Mouse (Mus musculus): ENCODE measurements around the gene Gipc1.

The Gipc1 gene

GRCm38 (mm10) chr8:83652030-83652743, at the start of gene Gipc1:
Gene Gipc1, plus strand, starts transcription at chr8:83652677.
- DNase-seq = peak; percentile 96 to 97

- DNase-seq = peak; percentile 100
These were observed 44.6 kb upstream of the Gipc1 start, which contains the start of the genes Tecr and Dnajb1 for GRCm38 (mm10) chr8:83607661-83608397. Gene Tecr, minus strand, starts transcription at chr8:83607971. Gene Dnajb1, plus strand, starts transcription at chr8:83608193.

GRCm38 (mm10) chr8:83608398-83608829, 44.1 kb upstream of the Gipc1 start:
- peak; percentile 83 to 84 for DNase-seq

- DNase-seq = no peak
These were observed 43.4 kb upstream of the Gipc1 start for GRCm38 (mm10) chr8:83609086-83609485.

GRCm38 (mm10) chr8:83609547-83610180, 42.8 kb upstream of the Gipc1 start:
- DNase-seq = no peak

GRCm38 (mm10) chr8:83611921-83612320, 40.6 kb upstream of the Gipc1 start:
- no peak for DNase-seq

GRCm38 (mm10) chr8:83613695-83614094, 38.8 kb upstream of the Gipc1 start:
- no peak for DNase-seq

- no peak for DNase-seq
These were observed 35.9 kb upstream of the Gipc1 start for GRCm38 (mm10) chr8:83616625-83617024.

- DNase-seq = no peak
These were observed 35.4 kb upstream of the Gipc1 start for GRCm38 (mm10) chr8:83617111-83617510.

- no peak for DNase-seq
These were observed 33.9 kb upstream of the Gipc1 start for GRCm38 (mm10) chr8:83618566-83618965.

GRCm38 (mm10) chr8:83619568-83620285, 32.8 kb upstream of the Gipc1 start:
- peak in 1 of 2 experiments; percentile 49 for DNase-seq

GRCm38 (mm10) chr8:83621691-83622388, 30.6 kb upstream of the Gipc1 start:
- DNase-seq = no peak

- DNase-seq = peak; percentile 95 to 97
These were observed 30.0 kb upstream of the Gipc1 start for GRCm38 (mm10) chr8:83622389-83622989.

GRCm38 (mm10) chr8:83623549-83623948, 28.9 kb upstream of the Gipc1 start:
- no peak for DNase-seq

- DNase-seq = peak; percentile 64 to 70
These were observed 27.7 kb upstream of the Gipc1 start for GRCm38 (mm10) chr8:83624739-83625138.

GRCm38 (mm10) chr8:83625676-83626299, 26.7 kb upstream of the Gipc1 start:
- no peak for DNase-seq

- no peak for DNase-seq
These were observed 20.3 kb upstream of the Gipc1 start for GRCm38 (mm10) chr8:83632083-83632707.

- DNase-seq = no peak
These were observed 13.6 kb upstream of the Gipc1 start for GRCm38 (mm10) chr8:83638856-83639255.

GRCm38 (mm10) chr8:83639649-83640048, 12.8 kb upstream of the Gipc1 start:
- DNase-seq = no peak

GRCm38 (mm10) chr8:83647511-83647910, 5.0 kb upstream of the Gipc1 start:
- no peak for DNase-seq

- DNase-seq = no peak
These were observed 4.4 kb upstream of the Gipc1 start for GRCm38 (mm10) chr8:83648031-83648430.
